Mouse (Mus musculus): ENCODE data around the gene Ddc.

Ddc gene

GRCm38 (mm10) chr11:11905518-11905917 lies 7.6 kb upstream of the Ddc start:
- no peak for DNase-seq (ENCODE audit: low read depth)

GRCm38 (mm10) chr11:11904995-11905394 lies 7.1 kb upstream of the Ddc start:
- no peak for DNase-seq (ENCODE audit: low read depth)

GRCm38 (mm10) chr11:11901509-11901908 lies 3.6 kb upstream of the Ddc start:
- no peak for DNase-seq (ENCODE audit: low read depth)

- no peak for DNase-seq (ENCODE audit: low read depth)
Measured at GRCm38 (mm10) chr11:11898496-11898895, 552 bp upstream of the Ddc start.

GRCm38 (mm10) chr11:11895479-11895878 lies 2.5 kb downstream of the Ddc start:
- no peak for DNase-seq (ENCODE audit: low read depth)

GRCm38 (mm10) chr11:11893769-11894168 lies 4.2 kb downstream of the Ddc start:
- DNase-seq (ENCODE audit: low read depth) = no peak

GRCm38 (mm10) chr11:11892993-11893602 lies 4.8 kb downstream of the Ddc start:
- no peak for DNase-seq (ENCODE audit: low read depth)

GRCm38 (mm10) chr11:11891832-11892231 lies 6.1 kb downstream of the Ddc start:
- no peak for DNase-seq (ENCODE audit: low read depth)

- DNase-seq (ENCODE audit: low read depth) = no peak
Measured at GRCm38 (mm10) chr11:11890139-11890741, 7.7 kb downstream of the Ddc start.

GRCm38 (mm10) chr11:11888727-11889126 lies 9.2 kb downstream of the Ddc start:
- no peak for DNase-seq (ENCODE audit: low read depth)

- DNase-seq (ENCODE audit: low read depth) = no peak
Measured at GRCm38 (mm10) chr11:11888051-11888450, 9.9 kb downstream of the Ddc start.

- no peak for DNase-seq (ENCODE audit: low read depth)
Measured at GRCm38 (mm10) chr11:11886403-11886998, 11.4 kb downstream of the Ddc start.

- no peak for DNase-seq (ENCODE audit: low read depth)
Measured at GRCm38 (mm10) chr11:11885921-11886320, 12.0 kb downstream of the Ddc start.

GRCm38 (mm10) chr11:11885246-11885643 lies 12.7 kb downstream of the Ddc start:
- DNase-seq (ENCODE audit: low read depth) = no peak

- no peak for DNase-seq (ENCODE audit: low read depth)
Measured at GRCm38 (mm10) chr11:11884533-11885245, 13.3 kb downstream of the Ddc start.

GRCm38 (mm10) chr11:11881783-11882155 lies 16.2 kb downstream of the Ddc start:
- no peak for DNase-seq (ENCODE audit: low read depth)

GRCm38 (mm10) chr11:11881026-11881782 lies 16.7 kb downstream of the Ddc start:
- DNase-seq (ENCODE audit: low read depth) = peak; percentile 56

- DNase-seq (ENCODE audit: low read depth) = no peak
Measured at GRCm38 (mm10) chr11:11880351-11880750, 17.6 kb downstream of the Ddc start.

- DNase-seq (ENCODE audit: low read depth) = no peak
Measured at GRCm38 (mm10) chr11:11879699-11880002, 18.3 kb downstream of the Ddc start.

- DNase-seq (ENCODE audit: low read depth) = no peak
Measured at GRCm38 (mm10) chr11:11878981-11879698, 18.8 kb downstream of the Ddc start.

- peak; percentile 89 for DNase-seq (ENCODE audit: low read depth)
Measured at GRCm38 (mm10) chr11:11878278-11878980, 19.5 kb downstream of the Ddc start.
